Mouse (Mus musculus): Measurements from ENCODE around the gene Bcat2. TPM values are rescaled to one million over a fixed set of nuclear protein-coding genes. Genes with fewer than 3 reads are reported as not detected.

Bcat2 gene
- total RNA-seq, 2 experiments from 2014 or later, result 22.9 to 25.3 TPM

DNA sequence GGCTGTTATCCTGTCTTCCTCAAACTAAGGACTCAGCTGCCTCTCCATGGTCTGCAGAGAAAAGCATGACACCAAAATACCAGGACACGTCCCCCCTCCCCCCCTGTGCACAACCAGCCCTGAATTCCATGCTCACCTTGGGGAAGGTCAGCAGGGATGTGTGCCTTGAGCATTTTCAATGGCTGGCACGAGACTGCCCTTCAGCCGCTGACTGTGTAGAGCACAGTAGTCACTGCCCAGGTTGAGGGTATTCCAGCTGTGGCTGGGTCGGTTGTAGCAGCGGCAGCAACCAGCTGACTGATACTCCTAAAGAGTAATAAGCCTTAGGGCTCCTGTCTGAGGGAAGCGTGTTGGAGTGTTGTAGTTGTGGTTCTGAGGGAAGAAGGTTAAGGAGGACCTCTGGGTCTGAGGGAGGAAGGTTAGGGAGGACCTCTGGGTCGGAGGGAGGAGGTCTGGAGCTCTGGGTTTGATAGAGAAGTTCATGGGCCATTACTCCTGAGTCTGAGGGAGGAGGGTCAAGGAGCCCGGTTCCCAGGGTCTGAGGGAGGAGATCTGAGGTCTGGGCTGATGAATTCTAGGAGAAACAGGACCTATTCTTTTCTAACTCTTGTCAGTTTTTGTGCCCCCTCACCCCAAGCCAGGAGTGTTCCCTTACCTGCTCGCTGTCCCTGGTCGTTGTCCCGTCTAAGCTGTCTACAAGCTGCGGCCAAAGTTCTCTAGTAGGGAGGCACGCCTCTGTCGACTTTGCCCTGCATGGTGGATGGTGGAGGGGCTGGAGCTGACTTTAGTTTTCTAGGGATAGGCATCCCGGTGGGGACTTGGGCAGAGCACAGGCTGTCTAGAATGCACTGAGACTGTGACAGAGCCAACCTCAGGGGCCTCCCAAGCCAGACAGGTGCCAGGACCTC lies 4.8 kb downstream of the Bcat2 start:
- intact Hi-C loops (cut with DNase I), result no loop called here
- DNase-seq, result no peak

DNA sequence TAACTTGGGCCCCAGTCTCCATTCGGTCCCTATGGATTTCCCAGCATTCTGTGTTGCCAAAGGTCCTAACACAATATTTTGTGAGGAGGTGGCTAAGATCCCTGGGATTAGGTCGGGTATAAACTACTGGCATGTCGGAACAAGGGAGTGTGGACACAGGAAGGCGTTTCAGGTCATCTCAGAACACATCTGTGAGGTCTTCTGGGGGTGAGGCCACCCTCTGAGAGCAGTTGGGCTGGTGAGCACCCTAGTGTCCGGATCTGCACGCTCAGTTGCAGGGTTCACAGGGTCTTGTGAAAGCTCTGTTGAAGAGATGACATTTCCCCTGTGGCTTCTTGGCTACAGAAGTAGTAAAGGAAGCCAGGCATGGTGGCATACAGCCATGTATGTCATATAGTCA lies 16.0 kb downstream of the Bcat2 start:
- DNase-seq, result no peak
- intact Hi-C loops (cut with DNase I), result no loop called here

DNA sequence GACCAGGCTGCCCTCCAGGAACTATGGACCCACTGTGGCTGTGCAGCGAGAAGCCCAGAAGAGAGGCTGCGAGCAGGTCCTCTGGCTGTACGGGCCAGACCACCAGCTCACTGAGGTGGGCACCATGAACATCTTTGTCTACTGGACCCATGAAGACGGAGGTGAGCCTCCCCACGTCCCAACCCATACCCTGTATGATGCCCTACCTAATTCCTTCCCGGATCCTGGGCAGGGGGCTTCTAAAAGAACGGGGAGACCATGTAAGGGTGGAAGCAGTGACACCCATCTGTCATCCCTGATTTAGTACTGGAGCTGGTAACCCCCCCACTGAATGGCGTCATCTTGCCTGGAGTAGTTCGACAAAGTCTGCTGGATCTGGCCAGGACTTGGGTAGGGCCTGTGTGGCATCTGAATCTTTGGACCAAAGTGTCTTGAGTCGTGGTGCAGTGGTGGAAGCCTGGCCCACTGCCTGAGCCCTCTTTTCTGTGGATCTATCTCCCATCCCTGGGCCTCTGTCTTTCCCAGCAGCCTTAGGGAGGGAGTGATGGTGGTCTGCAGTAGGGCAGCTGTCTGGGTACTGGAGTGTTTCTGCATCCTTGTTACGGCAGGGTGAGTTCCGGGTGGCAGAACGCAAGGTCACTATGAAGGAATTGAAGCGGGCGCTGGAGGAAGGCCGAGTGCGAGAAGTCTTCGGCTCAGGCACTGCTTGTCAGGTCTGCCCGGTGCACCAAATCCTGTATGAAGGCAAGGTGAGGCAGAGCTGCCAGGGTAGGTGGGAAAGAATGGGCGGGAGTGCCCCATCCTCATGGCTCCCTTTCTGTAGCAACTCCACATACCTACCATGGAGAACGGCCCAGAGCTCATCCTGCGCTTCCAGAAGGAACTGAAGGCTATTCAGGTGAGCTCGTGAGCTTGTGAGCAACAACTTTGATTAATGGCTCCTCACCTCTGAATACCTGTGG lies 18.0 kb downstream of the Bcat2 start:
- intact Hi-C loops (cut with DNase I), result no loop called here
- DNase-seq, result no peak

DNA sequence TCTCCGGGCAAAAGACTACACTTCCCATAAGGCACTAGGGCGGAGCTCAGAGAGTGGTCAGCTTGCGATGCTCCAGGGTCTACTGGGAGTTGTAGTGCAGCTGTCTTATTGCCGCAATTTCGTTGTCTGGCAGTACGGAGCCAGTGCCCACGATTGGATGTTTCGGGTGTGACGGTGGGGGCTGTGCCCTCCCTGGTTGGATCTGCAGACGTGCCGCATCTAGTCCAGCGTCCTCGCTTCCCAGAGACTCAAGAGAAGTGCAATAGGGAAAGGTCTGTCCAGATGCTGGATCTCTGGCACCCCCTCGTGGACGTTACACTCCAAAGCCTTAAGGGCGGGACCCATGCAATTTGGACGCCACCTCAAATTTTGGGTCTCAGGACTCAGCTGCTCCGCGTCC lies 19.2 kb downstream of the Bcat2 start:
- peak; percentile 96 for DNase-seq
- intact Hi-C loops (cut with DNase I), result no loop called here

DNA sequence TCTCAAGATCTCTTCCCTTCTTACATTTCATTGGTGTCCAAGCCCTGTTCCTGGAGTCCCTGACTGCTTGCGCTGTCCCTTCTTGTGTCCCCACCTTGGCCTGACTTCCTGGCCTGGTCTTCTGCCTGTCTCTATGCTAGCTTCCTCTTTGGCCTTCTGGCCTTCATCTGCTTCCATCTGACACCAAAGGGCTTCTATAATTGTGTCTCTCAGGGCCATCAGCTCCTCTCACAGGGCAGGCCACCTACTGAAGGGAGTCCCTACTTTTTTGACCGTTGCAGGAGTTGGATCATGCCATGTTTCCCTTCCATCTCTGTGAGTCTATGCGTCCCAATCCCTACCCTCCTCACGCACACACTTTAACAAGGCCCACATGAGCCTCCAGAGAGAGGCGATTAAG lies 19.9 kb downstream of the Bcat2 start:
- intact Hi-C loops (cut with DNase I), result loop anchor here (10.0 kb wide), 1 partner anchor 95 kb away; the partner anchor contains the start of gene Ntn5
- no peak for DNase-seq

DNA sequence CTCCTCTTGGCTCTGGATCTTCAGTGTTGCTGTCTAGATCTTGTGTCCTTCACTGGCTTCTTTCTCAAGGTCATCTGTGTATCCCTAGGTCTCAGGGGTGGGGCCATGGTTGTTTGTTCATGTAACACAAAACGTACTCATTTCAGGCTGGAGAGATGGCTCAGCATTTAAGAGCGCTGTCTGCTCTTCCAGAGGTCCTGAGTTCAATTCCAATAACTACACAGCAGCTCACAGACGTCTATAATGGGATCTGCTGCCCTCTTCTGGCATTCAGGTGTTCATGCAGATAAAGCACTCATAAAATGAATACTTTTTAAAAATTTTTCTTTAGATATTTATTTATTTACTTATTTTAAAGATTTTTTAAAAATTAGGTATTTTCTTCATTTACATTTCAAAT lies 20.9 kb downstream of the Bcat2 start:
- intact Hi-C loops (cut with DNase I), result loop anchor here (10.0 kb wide), 1 partner anchor 94 kb away; the partner anchor contains the start of gene Ntn5
- no peak for DNase-seq

DNA sequence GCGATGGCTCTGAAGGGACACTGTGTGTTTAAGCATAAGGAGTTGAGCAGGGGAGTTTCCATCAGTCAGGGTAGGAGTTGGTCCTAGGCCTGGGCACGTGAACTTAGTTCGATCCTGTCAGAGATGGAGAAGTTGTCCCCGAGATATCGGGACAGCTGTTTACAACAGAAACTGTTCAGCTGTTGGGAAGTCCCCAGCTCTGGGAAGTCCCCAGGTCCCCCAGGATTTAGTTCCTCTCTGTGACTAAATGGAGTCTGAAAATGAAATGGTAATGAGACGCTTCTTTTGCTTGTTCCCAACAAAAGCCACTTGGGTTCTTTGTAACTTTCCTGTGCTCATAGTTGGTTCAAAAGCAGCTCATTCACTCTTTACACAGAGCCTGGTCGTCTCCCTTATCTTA lies 21.9 kb downstream of the Bcat2 start:
- intact Hi-C loops (cut with DNase I), result loop anchor here (10.0 kb wide), 1 partner anchor 93 kb away; the partner anchor contains the start of gene Ntn5
- DNase-seq, result no peak

DNA sequence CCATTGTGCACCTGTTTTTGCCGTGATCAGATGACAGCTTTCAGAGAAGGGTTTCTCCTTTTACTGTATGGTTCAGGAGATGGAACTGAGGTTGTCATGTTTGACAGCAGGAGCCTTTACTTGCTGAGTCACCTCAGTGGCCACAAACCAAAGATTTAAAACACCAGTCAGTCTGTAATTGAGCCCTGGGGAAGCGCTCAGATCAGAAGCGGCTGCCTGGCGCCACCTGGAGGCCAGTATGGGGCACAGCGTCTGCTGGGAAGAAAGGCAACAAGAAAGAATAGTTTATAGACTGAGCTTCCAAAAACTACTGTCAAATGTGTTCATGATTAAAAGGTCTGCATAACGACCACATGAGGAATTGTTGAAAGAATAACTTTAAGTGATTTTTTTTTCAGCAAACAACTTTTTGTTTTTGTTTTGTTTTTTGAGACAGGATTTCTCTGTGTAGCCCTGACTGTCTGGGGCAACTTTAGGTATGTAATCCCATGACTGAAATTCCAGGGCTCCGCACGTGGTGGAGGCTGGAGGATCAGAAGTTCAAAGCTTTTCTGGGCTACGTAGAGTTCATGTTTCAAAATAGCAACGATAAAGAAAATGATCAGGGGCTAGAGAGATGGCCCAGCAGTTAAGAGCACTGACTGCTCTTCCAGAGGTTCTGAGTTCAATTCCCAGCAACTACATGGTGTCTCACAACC lies 23.3 kb downstream of the Bcat2 start:
- intact Hi-C loops (cut with DNase I), result loop anchor here (10.0 kb wide), 1 partner anchor 92 kb away; the partner anchor contains the start of gene Ntn5
- DNase-seq, result peak; percentile 60

DNA sequence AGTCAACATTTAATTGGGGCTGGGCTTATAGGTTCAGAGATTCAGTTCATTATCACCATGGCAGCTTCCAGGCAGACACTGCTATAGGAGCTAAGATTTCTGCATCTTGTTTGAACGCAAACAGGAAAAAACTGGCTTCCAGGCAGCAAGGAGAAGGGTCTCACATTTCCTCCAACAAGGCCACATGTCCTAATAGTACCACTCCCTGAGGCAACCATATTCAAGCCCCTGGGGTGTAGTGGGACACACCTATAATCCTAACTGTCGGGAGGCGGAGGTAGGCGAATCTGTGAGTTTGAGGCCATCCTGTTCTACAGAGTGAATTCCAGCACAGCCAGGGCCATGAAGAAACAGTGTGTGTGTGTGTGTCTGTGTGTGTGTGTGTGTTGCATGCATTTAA lies 25.2 kb downstream of the Bcat2 start:
- intact Hi-C loops (cut with DNase I), result loop anchor here (2.0 to 10.0 kb wide), 2 partner anchors 18 to 90 kb away; partner anchors contain the start of gene Ntn5
- DNase-seq, result no peak

DNA sequence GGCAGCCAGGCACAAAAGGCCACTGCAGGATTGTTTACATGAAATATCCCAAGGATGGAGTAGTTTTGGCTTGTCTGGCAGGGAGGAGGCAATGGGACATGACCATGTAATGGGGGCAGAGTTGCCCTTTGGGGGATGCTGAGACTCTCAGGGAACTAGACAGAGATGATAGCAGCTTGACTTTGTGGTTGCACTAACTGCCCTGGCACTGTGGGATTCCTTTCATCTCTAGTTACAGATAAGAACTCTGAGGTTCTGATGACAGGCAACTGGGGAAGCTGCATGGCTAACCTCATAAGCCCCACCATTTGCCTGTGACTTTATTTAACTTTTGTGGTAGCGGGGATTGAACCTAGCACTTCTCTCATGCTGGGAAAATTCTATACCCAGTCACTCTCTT lies 26.2 kb downstream of the Bcat2 start:
- intact Hi-C loops (cut with DNase I), result loop anchor here (10.0 kb wide), 1 partner anchor 89 kb away; the partner anchor contains the start of gene Ntn5
- DNase-seq, result no peak

DNA sequence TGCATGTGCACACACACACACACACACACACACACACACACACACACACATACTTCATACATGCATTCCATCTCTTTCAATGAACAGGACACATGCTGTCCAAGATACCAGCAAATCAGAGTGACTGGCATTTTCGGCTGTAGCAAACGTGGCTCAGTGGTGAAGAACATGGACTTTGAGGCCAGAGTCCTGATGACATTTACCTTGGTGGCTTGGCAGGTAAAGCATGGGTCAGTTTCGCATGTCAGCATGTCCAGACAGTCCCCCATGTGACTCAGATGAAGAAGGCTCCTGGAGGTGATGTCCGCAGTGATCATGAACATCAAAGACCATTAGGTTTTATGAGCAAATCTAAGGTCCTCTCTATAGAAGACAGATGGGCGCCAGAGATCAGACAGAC lies 27.1 kb downstream of the Bcat2 start:
- intact Hi-C loops (cut with DNase I), result loop anchor here (10.0 kb wide), 1 partner anchor 88 kb away; the partner anchor contains the start of gene Ntn5
- DNase-seq, result no peak

DNA sequence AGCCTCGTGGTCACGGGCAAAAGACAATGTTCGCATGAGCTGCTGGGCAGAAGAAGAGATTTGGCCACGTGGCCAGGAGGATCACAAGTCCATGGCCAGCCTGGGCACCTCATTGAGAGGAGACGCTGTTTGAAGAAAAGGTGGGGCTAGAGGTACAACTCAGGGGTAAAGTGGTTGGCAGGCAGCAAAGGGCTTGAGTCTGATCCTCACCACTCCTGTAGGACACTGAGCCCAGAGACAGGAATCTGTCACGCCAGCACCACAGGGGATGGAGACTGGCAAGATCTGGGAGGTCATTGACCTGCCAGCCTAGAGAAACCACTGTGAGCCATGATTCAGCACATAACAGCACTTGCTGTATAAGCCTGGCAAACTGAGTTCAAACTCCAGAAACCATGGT lies 27.6 kb downstream of the Bcat2 start:
- DNase-seq, result no peak
- intact Hi-C loops (cut with DNase I), result loop anchor here (10.0 kb wide), 1 partner anchor 87 kb away; the partner anchor contains the start of gene Ntn5

DNA sequence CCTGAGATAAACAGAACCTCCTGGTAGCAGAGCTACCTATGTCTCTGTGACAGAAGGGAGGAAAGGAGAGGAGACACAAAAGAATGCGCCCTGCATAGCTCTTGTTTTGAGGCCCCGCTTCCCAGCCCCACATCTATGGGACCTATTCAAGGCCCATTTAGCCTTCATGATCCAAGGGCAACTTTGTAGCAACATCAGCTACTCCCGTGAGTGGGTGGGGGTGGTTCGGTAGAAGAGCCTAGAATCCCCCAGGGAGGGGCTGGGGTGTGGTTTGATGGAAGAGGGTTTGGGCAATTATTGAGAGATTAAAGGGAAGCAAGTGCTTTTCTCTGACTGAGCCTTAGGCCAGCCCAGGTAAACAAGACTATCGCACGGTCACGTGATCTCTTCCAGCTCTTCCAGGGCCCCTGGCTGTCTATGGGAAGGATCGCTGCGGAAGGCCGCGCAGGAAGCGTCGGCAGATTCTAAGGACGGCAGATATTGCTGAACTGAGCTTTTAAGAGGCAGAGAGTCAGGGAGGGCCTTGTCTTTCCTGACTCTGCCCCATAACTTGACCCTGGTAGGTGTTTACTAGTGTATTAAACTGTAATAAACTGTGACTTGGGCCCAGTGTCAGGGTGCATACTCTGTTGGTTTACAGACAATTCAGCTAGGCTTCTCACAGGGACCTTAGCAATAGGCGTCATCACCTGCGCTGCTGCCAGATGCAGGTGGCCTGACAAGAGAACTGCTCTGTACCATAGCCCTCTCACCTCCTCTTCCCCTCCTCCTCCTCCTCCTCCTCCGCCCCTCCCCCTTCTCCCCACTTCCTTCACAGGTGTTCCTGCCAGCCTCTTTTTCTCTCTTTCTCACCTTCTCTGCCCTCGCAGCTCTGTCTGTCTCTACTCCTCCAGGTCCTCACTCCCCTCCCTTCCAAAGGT lies 29.3 kb downstream of the Bcat2 start:
- no peak for DNase-seq
- intact Hi-C loops (cut with DNase I), result loop anchor here (10.0 kb wide), 1 partner anchor 86 kb away; the partner anchor contains the start of gene Ntn5

DNA sequence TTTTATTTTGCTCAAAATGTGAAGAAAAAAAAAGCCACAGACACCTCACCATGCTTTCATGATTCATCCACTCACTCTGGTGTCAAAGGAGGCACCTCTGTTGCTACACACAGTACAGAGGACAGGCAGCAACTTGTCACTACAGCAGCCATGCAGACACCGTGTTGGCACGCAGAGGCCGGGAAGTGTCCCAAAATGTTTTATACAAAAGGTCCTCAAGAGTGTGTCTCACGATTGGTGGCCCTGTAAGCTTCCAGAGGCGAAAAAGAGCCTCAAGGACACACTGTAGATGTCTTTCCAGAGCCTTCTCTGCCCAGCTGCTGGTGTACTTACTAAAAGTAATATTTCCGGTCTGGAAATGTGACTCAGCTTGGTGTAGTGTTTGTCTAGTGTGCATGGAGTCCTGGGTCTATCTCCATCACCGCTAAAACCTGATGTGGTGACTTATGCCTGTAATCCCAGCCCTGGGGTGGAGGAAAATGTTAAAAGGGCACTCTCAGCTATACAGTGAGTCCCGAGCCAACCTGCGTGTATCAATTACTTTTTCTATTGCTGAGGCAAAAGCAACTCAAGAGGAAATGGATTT lies 35.8 kb downstream of the Bcat2 start:
- DNase-seq, result no peak
- intact Hi-C loops (cut with DNase I), result no loop called here

DNA sequence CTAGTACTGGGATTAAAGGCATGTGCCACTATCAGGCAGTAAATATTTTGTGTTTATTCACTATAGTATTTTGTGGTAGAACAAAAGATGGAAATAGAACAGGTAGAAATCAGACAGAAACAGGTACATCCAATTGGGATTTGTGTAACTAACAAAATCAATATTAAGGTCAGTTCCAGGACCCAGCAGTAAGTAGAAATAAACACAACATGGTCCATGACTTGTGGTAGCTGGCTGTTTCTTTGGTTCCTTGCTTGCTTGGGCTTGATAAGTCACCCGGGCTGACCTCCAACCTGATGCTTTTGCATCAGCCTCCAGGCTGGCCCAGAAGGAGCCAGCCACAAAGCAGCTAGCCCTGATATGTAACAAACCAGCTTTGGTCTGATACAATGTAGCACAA lies 39.6 kb downstream of the Bcat2 start:
- no peak for DNase-seq
- intact Hi-C loops (cut with DNase I), result no loop called here

DNA sequence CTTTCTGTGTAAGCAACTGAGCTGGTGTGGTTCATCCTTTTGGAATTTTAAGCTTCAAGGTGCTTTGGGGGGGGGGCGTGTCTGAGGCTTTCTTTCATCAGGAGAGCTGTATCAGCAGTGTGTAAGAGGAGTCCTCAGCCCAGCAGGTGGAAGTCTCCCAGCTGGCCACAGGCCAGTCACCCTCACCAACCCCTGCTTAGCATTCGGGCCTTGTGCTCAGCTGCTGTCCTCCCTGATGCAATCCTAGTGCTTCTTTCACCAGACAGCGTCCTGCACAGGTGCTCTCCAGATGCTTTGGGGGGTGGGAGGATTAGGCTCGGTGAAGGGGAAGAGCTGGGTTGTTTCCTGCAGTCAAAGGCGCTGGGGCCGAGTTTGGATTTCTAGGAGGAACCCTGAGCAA lies 46.3 kb downstream of the Bcat2 start:
- no peak for DNase-seq
- intact Hi-C loops (cut with DNase I), result no loop called here

DNA sequence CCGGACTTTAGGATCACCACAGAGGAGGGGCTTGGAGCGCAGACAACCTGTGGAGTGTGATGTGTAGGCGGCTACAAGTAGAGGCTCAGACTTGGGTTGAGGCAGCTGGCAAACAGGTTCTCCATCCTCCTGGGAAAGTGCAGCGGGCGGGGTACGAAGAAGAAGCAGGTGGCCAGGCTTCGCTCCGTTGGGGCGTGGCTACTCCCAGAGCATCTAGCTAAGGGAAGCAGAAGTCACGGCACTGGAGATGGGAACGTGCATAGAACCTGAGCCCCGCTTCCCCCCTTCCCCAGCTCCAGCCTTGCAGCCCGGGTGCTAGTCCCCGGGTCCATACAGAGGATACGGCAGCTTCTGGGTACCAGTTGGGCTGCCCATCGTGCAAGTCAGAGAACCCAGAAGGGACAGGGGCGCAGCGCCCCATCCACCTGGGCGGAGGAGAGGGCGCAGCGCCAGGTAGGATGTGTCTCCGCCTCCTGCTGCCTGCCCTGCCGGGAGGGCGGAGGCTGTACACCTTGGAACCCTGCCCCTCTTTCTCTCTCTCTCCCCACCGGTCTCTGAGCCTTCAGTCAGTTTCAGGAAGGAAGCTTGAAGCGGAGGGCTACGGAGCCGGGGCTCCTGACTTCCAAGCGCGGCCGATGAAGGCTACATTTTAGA lies 47.2 kb downstream of the Bcat2 start, which contains the start of gene Fut1:
Fut1 (plus strand) TSS at position 248 of the 654 bp plus-strand sequence.
- DNase-seq, result no peak
- intact Hi-C loops (cut with DNase I), result no loop called here

DNA sequence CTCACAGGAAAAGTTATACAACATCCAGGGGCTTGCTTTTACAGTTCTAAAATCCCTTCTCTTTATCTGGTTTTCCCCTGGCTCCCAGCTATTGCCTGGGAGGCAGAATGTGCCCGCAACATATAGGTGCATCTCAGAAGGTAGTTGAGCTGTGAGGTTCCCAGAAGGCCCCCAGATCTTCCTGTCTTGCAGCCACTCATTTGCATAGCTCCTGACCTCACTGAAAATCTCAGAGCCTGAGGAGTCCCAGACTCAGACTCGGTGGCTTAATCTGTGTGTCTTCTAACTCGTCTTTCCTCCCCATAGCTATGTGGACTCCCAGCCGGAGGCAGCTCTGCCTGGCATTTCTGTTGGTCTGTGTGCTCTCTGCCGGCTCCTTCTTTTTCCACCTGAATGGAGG lies 48.4 kb downstream of the Bcat2 start:
- DNase-seq, result no peak
- intact Hi-C loops (cut with DNase I), result no loop called here
